Mouse (Mus musculus): ENCODE measurements at regions not wholly inside any gene's neighbourhood (a gene's known extent, or its start where the extent isn't known, plus 50 kb on each side); places are given as distances from the start of the nearest gene placed in this dataset.

- Histone ChIP-seq H3K4me3 (peak overlapping the region; percentile 37), H3K27ac (replicated peaks) (peak overlapping the region; percentile 82), H3K4me1 (peaks cover 54% of the 10 kb centered on the region), H3K36me3 (no peaks in the 10 kb centered on the region), H3K9me3 (replicated peaks) (no peaks in the 10 kb centered on the region), H3K27me3 (ENCODE audit: low read depth, poor library complexity, severe bottlenecking) (no peaks in the 10 kb centered on the region)
- DNase-seq (ENCODE audit: low spot score) = no peak
- 30% methylated on average over 3 of the region's 3 CpGs for WGBS
These were observed 55.6 kb downstream of the Irf2bp2 start for GRCm38 (mm10) chr8:126538136-126538535.

GRCm38 (mm10) chr8:126536928-126537618 is 56.7 kb downstream of the Irf2bp2 start:
- H3K9me3 ChIP-seq (replicated peaks) = no peaks in the 10 kb centered on the region

GRCm38 (mm10) chr8:126536132-126536927 is 57.5 kb downstream of the Irf2bp2 start:
- peak; percentile 34 for DNase-seq (ENCODE audit: low spot score)
- H3K27me3 ChIP-seq (ENCODE audit: low read depth, poor library complexity, severe bottlenecking) = no peaks in the 10 kb centered on the region
- WGBS = 44% methylated on average over 11 of the region's 11 CpGs
- H3K9me3 ChIP-seq (replicated peaks) = no peaks in the 10 kb centered on the region
- no peak overlapping the region for H3K4me3 ChIP-seq
- H3K27ac ChIP-seq (replicated peaks) = peak overlapping the region; percentile 82
- H3K36me3 ChIP-seq = no peaks in the 10 kb centered on the region
- peaks cover 60% of the 10 kb centered on the region for H3K4me1 ChIP-seq

More at GRCm38 (mm10) chr8:126536928-126537618, 56.7 kb downstream of the Irf2bp2 start:
- 32% methylated on average over 6 of the region's 6 CpGs for WGBS
- Histone ChIP-seq H3K4me1 (peaks cover 56% of the 10 kb centered on the region), H3K27ac (replicated peaks) (peak overlapping the region; percentile 82), H3K36me3 (no peaks in the 10 kb centered on the region), H3K27me3 (ENCODE audit: low read depth, poor library complexity, severe bottlenecking) (no peaks in the 10 kb centered on the region), H3K4me3 (peak overlapping the region; percentile 7; the same call in 1 of the 2 replicates)
- DNase-seq (ENCODE audit: low spot score) = peak; percentile 57

GRCm38 (mm10) chr8:126532284-126532974 is 57.6 kb upstream of the Tarbp1 start:
- no peak for DNase-seq (ENCODE audit: low spot score)
- Histone ChIP-seq H3K4me1 (peaks cover 36% of the 10 kb centered on the region), H3K27me3 (ENCODE audit: low read depth, poor library complexity, severe bottlenecking) (no peaks in the 10 kb centered on the region), H3K4me3 (no peak overlapping the region), H3K36me3 (no peaks in the 10 kb centered on the region), H3K9me3 (replicated peaks) (no peaks in the 10 kb centered on the region), H3K27ac (replicated peaks) (0 out of 2 replicates have a peak overlapping the region, but pooled peaks have one; percentile 33)
- 40% methylated on average over 7 of the region's 7 CpGs for WGBS

GRCm38 (mm10) chr8:126531459-126531858 is 56.6 kb upstream of the Tarbp1 start:
- Histone ChIP-seq H3K27me3 (ENCODE audit: low read depth, poor library complexity, severe bottlenecking) (no peaks in the 10 kb centered on the region), H3K36me3 (no peaks in the 10 kb centered on the region), H3K4me3 (no peak overlapping the region), H3K27ac (replicated peaks) (no peak overlapping the region), H3K9me3 (replicated peaks) (no peaks in the 10 kb centered on the region), H3K4me1 (peaks cover 34% of the 10 kb centered on the region)
- 86% methylated on average over 7 of the region's 7 CpGs for WGBS
- DNase-seq (ENCODE audit: low spot score) = no peak

GRCm38 (mm10) chr8:126529409-126529808 is 54.5 kb upstream of the Tarbp1 start:
- Histone ChIP-seq H3K4me1 (peaks cover 24% of the 10 kb centered on the region), H3K4me3 (no peak overlapping the region), H3K27ac (replicated peaks) (0 out of 2 replicates have a peak overlapping the region, but pooled peaks have one; percentile 33), H3K9me3 (replicated peaks) (no peaks in the 10 kb centered on the region), H3K36me3 (no peaks in the 10 kb centered on the region), H3K27me3 (ENCODE audit: low read depth, poor library complexity, severe bottlenecking) (no peaks in the 10 kb centered on the region)
- 62% methylated on average over 3 of the region's 3 CpGs for WGBS
- DNase-seq (ENCODE audit: low spot score) = no peak

GRCm38 (mm10) chr8:126528434-126529080 is 53.7 kb upstream of the Tarbp1 start:
- DNase-seq (ENCODE audit: low spot score) = no peak
- WGBS = 85% methylated on average over 9 of the region's 9 CpGs
- H3K4me3 ChIP-seq = no peak overlapping the region
- peaks cover 24% of the 10 kb centered on the region for H3K4me1 ChIP-seq
- no peaks in the 10 kb centered on the region for H3K27me3 ChIP-seq (ENCODE audit: low read depth, poor library complexity, severe bottlenecking)
- H3K27ac ChIP-seq (replicated peaks) = no peak overlapping the region
- H3K9me3 ChIP-seq (replicated peaks) = no peaks in the 10 kb centered on the region
- H3K36me3 ChIP-seq = no peaks in the 10 kb centered on the region

- WGBS = 66% methylated on average over 14 of the region's 14 CpGs
- Histone ChIP-seq H3K36me3 (no peaks in the 10 kb centered on the region), H3K4me1 (peaks cover 17% of the 10 kb centered on the region), H3K27me3 (ENCODE audit: low read depth, poor library complexity, severe bottlenecking) (no peaks in the 10 kb centered on the region), H3K27ac (replicated peaks) (peak overlapping the region; percentile 64; the same call in 1 of the 2 replicates), H3K4me3 (no peak overlapping the region), H3K9me3 (replicated peaks) (no peaks in the 10 kb centered on the region)
- no peak for DNase-seq (ENCODE audit: low spot score)
These were observed 52.2 kb upstream of the Tarbp1 start for GRCm38 (mm10) chr8:126526864-126527571.

GRCm38 (mm10) chr8:126525575-126525974 is 50.7 kb upstream of the Tarbp1 start:
- 67% methylated on average over 1 of the region's 1 CpGs for WGBS
- H3K9me3 ChIP-seq (replicated peaks) = no peaks in the 10 kb centered on the region
- H3K27ac ChIP-seq (replicated peaks) = no peak overlapping the region
- H3K36me3 ChIP-seq = no peaks in the 10 kb centered on the region
- H3K4me1 ChIP-seq = peaks cover 14% of the 10 kb centered on the region
- H3K27me3 ChIP-seq (ENCODE audit: low read depth, poor library complexity, severe bottlenecking) = no peaks in the 10 kb centered on the region
- no peak for DNase-seq (ENCODE audit: low spot score)
- no peak overlapping the region for H3K4me3 ChIP-seq
